Mouse (Mus musculus) forebrain, postnatal 0 days (tissue): Measurements from ENCODE around the gene F3. TPM values are rescaled to one million over a fixed set of nuclear protein-coding genes. Genes with fewer than 3 reads are reported as not detected.
A peak's percentile ranks its signal among the peaks of the same experiment; 100 is the strongest.
"Not testable (repeated sequence)": the region's sequence is repeated elsewhere in the genome, so short reads cannot be mapped to it uniquely, and the experiment has no call there.

ENCODE experiments used
- ATAC-seq: fragments of 200-750 bp; cut with Nextera tagmentation; 2 replicates; pipeline ENCODE4 v1.8.0; 2017; ENCODE audit warnings: mild to moderate bottlenecking, moderate library complexity
- DNase-seq: peaks from one replicate; pipeline ENCODE4 v3.0.0-alpha.2; 2015
- H3K27ac ChIP-seq: fragments of 300-500 bp; sonication (generic); 2 replicates; pipeline ENCODE4 v1.5.1; 2014; ENCODE audit warnings: low read depth, mild to moderate bottlenecking, antibody characterized with exemption, low read length, moderate library complexity, mixed read lengths
- H3K27me3 ChIP-seq: fragments of 300-500 bp; sonication (generic); 2 replicates; pipeline ENCODE4 v1.6.1; 2014; ENCODE audit warnings: mild to moderate bottlenecking, low read length, mixed read lengths; ENCODE audit not compliant: insufficient read depth
- H3K36me3 ChIP-seq: fragments of 300-500 bp; sonication (generic); 2 replicates; pipeline ENCODE4 v1.6.1; 2014; ENCODE audit warnings: mild to moderate bottlenecking, moderate library complexity; ENCODE audit not compliant: insufficient read depth
- H3K4me1 ChIP-seq: fragments of 300-500 bp; sonication (generic); 2 replicates; pipeline ENCODE4 v1.6.1; 2014; ENCODE audit warnings: antibody characterized with exemption; ENCODE audit not compliant: insufficient read depth
- H3K4me2 ChIP-seq: fragments of 300-500 bp; sonication (generic); 2 replicates; pipeline ENCODE4 v1.6.1; 2014; ENCODE audit warnings: low read depth, mild to moderate bottlenecking, moderate library complexity
- H3K4me3 ChIP-seq: fragments of 300-500 bp; sonication (generic); 2 replicates; pipeline ENCODE4 v1.5.1; 2014; ENCODE audit warnings: low read depth, low read length, mixed read lengths
- H3K9ac ChIP-seq: fragments of 300-500 bp; sonication (generic); 2 replicates; pipeline ENCODE4 v1.6.1; 2014; ENCODE audit warnings: mild to moderate bottlenecking
- H3K9me3 ChIP-seq: fragments of 300-500 bp; sonication (generic); 2 replicates; pipeline ENCODE4 v1.6.1; 2016; ENCODE audit warnings: low read length
- CTCF ChIP-seq: sonication (generic); IDR thresholded peaks from 2 replicates; pipeline ENCODE4 v1.5.1; 2016; ENCODE audit warnings: antibody characterized with exemption, control low read depth, low read depth
- WGBS: fragments of 180-500 bp; shearing (Covaris S2); extraction: QIAGEN DNeasy Blood & Tissue Kit; methylation state at CpG from one replicate; pipeline ENCODE4 v1.1.7; 2014; 5-methylcytosine and 5-hydroxymethylcytosine counted together
- polyA plus RNA-seq: library from polyadenylated mRNA; unstranded; fragments of >200 nt; fragmentation: Nextera tagmentation; extraction: Ambion mirVana; gene quantifications from 2 replicates; pipeline ENCODE4 v1.2.1, GENCODE M21; 2015
- total RNA-seq: library from RNA; depleted of rRNA; stranded (reverse); fragments of >200 nt; gene quantifications from 2 replicates; pipeline ENCODE4 v1.2.3, GENCODE M21; 2014

Gene F3
- total and polyA plus RNA-seq, 2 experiments from 2014 or later = 11.5 to 14.2 TPM

GRCm38 (mm10) chr3:121737901-121738300 lies 14.6 kb downstream of the F3 start:
- Histone ChIP-seq H3K27me3 (no peaks in the 10 kb centered on the region), H3K4me3 (no peak overlapping the region), H3K4me1 (peaks cover 6% of the 10 kb centered on the region; the same call in 1 of the 2 replicates), H3K27ac (no peak overlapping the region), H3K36me3 (peaks cover 4% of the 10 kb centered on the region), H3K9ac (no peak overlapping the region), H3K4me2 (no peak overlapping the region), H3K9me3 (no peaks in the 10 kb centered on the region)
- TF ChIP-seq CTCF = no peak
- DNase-seq (no peak), ATAC-seq (no peak)
- 62% methylated on average over 2 of the region's 2 CpGs for WGBS

- Histone ChIP-seq H3K4me2 (no peak overlapping the region), H3K4me1 (peaks cover 6% of the 10 kb centered on the region; the same call in 1 of the 2 replicates), H3K4me3 (no peak overlapping the region), H3K36me3 (no peaks in the 10 kb centered on the region), H3K9me3 (no peaks in the 10 kb centered on the region), H3K27me3 (no peaks in the 10 kb centered on the region), H3K9ac (no peak overlapping the region), H3K27ac (no peak overlapping the region)
- no peak for ATAC-seq
- DNase-seq = no peak
- TF ChIP-seq CTCF = no peak
- 84% methylated on average over 9 of the region's 9 CpGs for WGBS
These were observed 15.5 kb downstream of the F3 start for GRCm38 (mm10) chr3:121738742-121739342.

- Histone ChIP-seq H3K4me1 (peaks cover 6% of the 10 kb centered on the region; the same call in 1 of the 2 replicates), H3K36me3 (no peaks in the 10 kb centered on the region), H3K9ac (no peak overlapping the region), H3K27me3 (no peaks in the 10 kb centered on the region), H3K4me3 (no peak overlapping the region), H3K27ac (no peak overlapping the region), H3K4me2 (no peak overlapping the region), H3K9me3 (no peaks in the 10 kb centered on the region)
- no peak for DNase-seq
- no peak for ATAC-seq
- no peak for TF ChIP-seq CTCF
- WGBS = 68% methylated on average over 17 of the region's 17 CpGs
These were observed 16.3 kb downstream of the F3 start for GRCm38 (mm10) chr3:121739489-121740213.

- H3K36me3 ChIP-seq, H3K27me3 ChIP-seq, ATAC-seq, H3K9me3 ChIP-seq, H3K4me1 ChIP-seq, H3K9ac ChIP-seq, H3K27ac ChIP-seq, H3K4me2 ChIP-seq, H3K4me3 ChIP-seq, DNase-seq: not testable (repeated sequence)
- WGBS = 93% methylated on average over 4 of the region's 4 CpGs
These were observed 18.0 kb downstream of the F3 start for GRCm38 (mm10) chr3:121741186-121741848.

GRCm38 (mm10) chr3:121754319-121755090 lies 31.2 kb downstream of the F3 start:
- H3K36me3 ChIP-seq, H3K4me3 ChIP-seq, H3K27me3 ChIP-seq, H3K9ac ChIP-seq, DNase-seq, H3K9me3 ChIP-seq, H3K4me1 ChIP-seq, H3K27ac ChIP-seq, H3K4me2 ChIP-seq: not testable (repeated sequence)
- ATAC-seq = 0 out of 2 replicates have a peak, but pooled peaks have one; percentile 18
- WGBS = 73% methylated on average over 10 of the region's 10 CpGs

- H3K4me3 ChIP-seq = no peak overlapping the region
- WGBS = 8% methylated on average over 3 of the region's 3 CpGs
- H3K27me3 ChIP-seq = no peaks in the 10 kb centered on the region
- H3K4me2 ChIP-seq = no peak overlapping the region
- no peaks in the 10 kb centered on the region for H3K9me3 ChIP-seq
- no peak overlapping the region for H3K27ac ChIP-seq
- H3K4me1 ChIP-seq = no peaks in the 10 kb centered on the region
- H3K36me3 ChIP-seq = peaks cover 7% of the 10 kb centered on the region
- ATAC-seq (peak; percentile 84), DNase-seq (peak; percentile 64)
- 0 out of 2 replicates have a peak, but pooled peaks have one; percentile 6 for TF ChIP-seq CTCF
- H3K9ac ChIP-seq = no peak overlapping the region
These were observed 31.8 kb downstream of the F3 start for GRCm38 (mm10) chr3:121755152-121755551.
